Mouse (Mus musculus) stomach, postnatal 0 days (tissue): Measurements from ENCODE around the gene Nfic.

ENCODE experiments used
- CTCF ChIP-seq: IDR thresholded peaks from 2 replicates; pipeline ENCODE4 v1.5.1; 2016; ENCODE audit warnings: antibody characterized with exemption, low read depth, mild to moderate bottlenecking, moderate library complexity
- EP300 ChIP-seq: optimal IDR thresholded peaks from 2 replicates; pipeline ENCODE3; 2016; ENCODE audit warnings: antibody characterized with exemption

DNA sequence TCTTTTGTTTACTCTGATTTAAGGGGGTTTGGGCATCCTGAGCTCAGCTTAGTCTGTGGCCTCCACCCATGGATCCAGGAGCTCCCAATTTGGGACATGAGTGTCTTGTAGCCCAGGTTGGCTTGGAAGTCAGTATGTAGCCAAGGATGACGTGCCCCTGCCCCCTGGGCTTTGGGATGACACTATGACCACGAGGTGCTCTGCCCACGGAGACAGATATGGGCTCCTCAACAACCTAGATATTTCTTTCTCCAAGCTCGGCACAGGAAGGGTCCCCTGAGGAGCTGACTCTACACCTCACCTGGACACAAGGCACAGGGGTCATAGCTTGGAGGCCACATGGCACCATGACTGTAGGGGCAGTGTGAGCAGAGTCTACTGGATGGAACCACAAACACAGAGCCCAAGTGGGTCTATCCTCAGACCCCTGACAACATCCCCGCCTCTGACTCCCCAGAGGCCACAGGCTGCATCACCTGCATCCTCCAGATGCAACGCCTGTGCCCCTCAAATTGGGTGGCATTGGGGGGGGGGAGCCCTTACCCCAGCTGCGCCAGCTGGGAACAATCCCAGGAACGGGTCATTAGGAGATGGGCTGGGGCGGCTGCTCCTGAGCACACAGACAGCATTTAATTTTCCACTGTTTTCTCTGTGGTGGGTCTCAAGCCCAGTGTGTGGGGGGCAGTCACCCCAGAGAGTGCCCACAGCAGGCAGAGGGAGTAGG is 4.6 kb downstream of the Nfic start:
- TF ChIP-seq CTCF (no peak), EP300 (no peak)
